Mouse (Mus musculus) heart, embryonic 12.5 days (tissue): Measurements from ENCODE around the gene Ophn1. TPM values are rescaled to one million over a fixed set of nuclear protein-coding genes. Genes with fewer than 3 reads are reported as not detected.

ENCODE experiments used
- ATAC-seq: fragments of 200-750 bp; cut with Nextera tagmentation; 2 replicates; pipeline ENCODE4 v1.8.0; 2017; ENCODE audit warnings: moderate TSS enrichment, moderate library complexity; ENCODE audit not compliant: insufficient number of reproducible peaks, low FRiP score
- H3K27ac ChIP-seq: fragments of 300-500 bp; sonication (generic); 2 replicates; pipeline ENCODE4 v1.5.1; 2016; ENCODE audit warnings: mild to moderate bottlenecking, moderate library complexity; ENCODE audit not compliant: poor library complexity, severe bottlenecking
- H3K27me3 ChIP-seq: fragments of 300-500 bp; sonication (generic); replicated peaks from 2 replicates; pipeline ENCODE4 v1.6.1; 2016; ENCODE audit warnings: mild to moderate bottlenecking, moderate library complexity
- H3K36me3 ChIP-seq: fragments of 300-500 bp; sonication (generic); 2 replicates; pipeline ENCODE4 v1.6.1; 2016; ENCODE audit warnings: mild to moderate bottlenecking, moderate library complexity
- H3K4me1 ChIP-seq: fragments of 300-500 bp; sonication (generic); replicated peaks from 2 replicates; pipeline ENCODE4 v1.6.1; 2016; ENCODE audit warnings: mild to moderate bottlenecking
- H3K4me2 ChIP-seq: fragments of 300-500 bp; sonication (generic); 2 replicates; pipeline ENCODE4 v1.6.1; 2016; ENCODE audit warnings: mild to moderate bottlenecking, moderate library complexity
- H3K4me3 ChIP-seq: fragments of 300-500 bp; sonication (generic); 2 replicates; pipeline ENCODE4 v1.5.1; 2016; ENCODE audit warnings: mild to moderate bottlenecking
- H3K9ac ChIP-seq: fragments of 300-500 bp; sonication (generic); 2 replicates; pipeline ENCODE4 v1.6.1; 2016; ENCODE audit warnings: mild to moderate bottlenecking, moderate library complexity
- H3K9me3 ChIP-seq: fragments of 300-500 bp; sonication (generic); replicated peaks from 2 replicates; pipeline ENCODE4 v1.6.1; 2016; ENCODE audit warnings: mild to moderate bottlenecking, moderate library complexity
- WGBS: fragments of 180-500 bp; shearing (Covaris S2); methylation state at CpG from one replicate; pipeline ENCODE4 v1.1.7; 2016; 5-methylcytosine and 5-hydroxymethylcytosine counted together
- polyA plus RNA-seq: library from polyadenylated mRNA; unstranded; fragments of >200 nt; fragmentation: Nextera tagmentation; extraction: Ambion mirVana; gene quantifications from 2 replicates; pipeline ENCODE4 v1.2.1, GENCODE M21; 2016

Ophn1 gene
- polyA plus RNA-seq, 1 experiment from 2014 or later = 11.0 TPM

GRCm38 (mm10) chrX:98880314-98880713 is 10.5 kb downstream of the Ophn1 start:
- no peaks in the 10 kb centered on the region for H3K4me1 ChIP-seq
- WGBS = 85% methylated on average over 6 of the region's 6 CpGs
- no peak overlapping the region for H3K27ac ChIP-seq
- no peak for ATAC-seq
- H3K27me3 ChIP-seq = no peaks in the 10 kb centered on the region
- no peak overlapping the region for H3K4me3 ChIP-seq
- no peaks in the 10 kb centered on the region for H3K36me3 ChIP-seq
- no peak overlapping the region for H3K4me2 ChIP-seq
- H3K9ac ChIP-seq = no peak overlapping the region
- H3K9me3 ChIP-seq = no peaks in the 10 kb centered on the region

- no peak for ATAC-seq
- Histone ChIP-seq H3K27ac (no peak overlapping the region), H3K27me3 (0 out of 2 replicates have a peak, but pooled peaks cover 7% of the 10 kb centered on the region), H3K4me1 (no peaks in the 10 kb centered on the region), H3K9me3 (no peaks in the 10 kb centered on the region), H3K4me3 (no peak overlapping the region), H3K36me3 (no peaks in the 10 kb centered on the region), H3K4me2 (no peak overlapping the region), H3K9ac (no peak overlapping the region)
- 77% methylated on average over 6 of the region's 6 CpGs for WGBS
These were observed 15.7 kb downstream of the Ophn1 start for GRCm38 (mm10) chrX:98875144-98875543.

GRCm38 (mm10) chrX:98874086-98874485 is 16.7 kb downstream of the Ophn1 start:
- H3K27me3 ChIP-seq = 0 out of 2 replicates have a peak, but pooled peaks cover 7% of the 10 kb centered on the region
- H3K9me3 ChIP-seq = no peaks in the 10 kb centered on the region
- no peak overlapping the region for H3K27ac ChIP-seq
- H3K4me3 ChIP-seq = no peak overlapping the region
- no peaks in the 10 kb centered on the region for H3K4me1 ChIP-seq
- no peak overlapping the region for H3K9ac ChIP-seq
- 86% methylated on average over 5 of the region's 5 CpGs for WGBS
- no peak for ATAC-seq
- no peaks in the 10 kb centered on the region for H3K36me3 ChIP-seq
- H3K4me2 ChIP-seq = no peak overlapping the region

GRCm38 (mm10) chrX:98872064-98872463 is 18.8 kb downstream of the Ophn1 start:
- no peak overlapping the region for H3K27ac ChIP-seq
- H3K4me1 ChIP-seq = 0 out of 2 replicates have a peak, but pooled peaks cover 4% of the 10 kb centered on the region
- H3K4me3 ChIP-seq = no peak overlapping the region
- ATAC-seq = no peak
- WGBS = 88% methylated on average over 1 of the region's 1 CpGs
- 0 out of 2 replicates have a peak, but pooled peaks cover 7% of the 10 kb centered on the region for H3K27me3 ChIP-seq
- H3K36me3 ChIP-seq = no peaks in the 10 kb centered on the region
- H3K9me3 ChIP-seq = no peaks in the 10 kb centered on the region
- H3K4me2 ChIP-seq = no peak overlapping the region
- no peak overlapping the region for H3K9ac ChIP-seq

GRCm38 (mm10) chrX:98870541-98870940 is 20.3 kb downstream of the Ophn1 start:
- no peaks in the 10 kb centered on the region for H3K9me3 ChIP-seq
- no peak overlapping the region for H3K27ac ChIP-seq
- H3K4me3 ChIP-seq = no peak overlapping the region
- H3K4me1 ChIP-seq = 0 out of 2 replicates have a peak, but pooled peaks cover 4% of the 10 kb centered on the region
- H3K4me2 ChIP-seq = no peak overlapping the region
- WGBS = 87% methylated on average over 1 of the region's 1 CpGs
- H3K9ac ChIP-seq = no peak overlapping the region
- no peaks in the 10 kb centered on the region for H3K36me3 ChIP-seq
- 0 out of 2 replicates have a peak, but pooled peaks cover 7% of the 10 kb centered on the region for H3K27me3 ChIP-seq
- no peak for ATAC-seq

- no peak for ATAC-seq
- Histone ChIP-seq H3K9ac (no peak overlapping the region), H3K4me3 (no peak overlapping the region), H3K9me3 (no peaks in the 10 kb centered on the region), H3K27me3 (0 out of 2 replicates have a peak, but pooled peaks cover 7% of the 10 kb centered on the region), H3K36me3 (no peaks in the 10 kb centered on the region), H3K4me2 (no peak overlapping the region), H3K4me1 (0 out of 2 replicates have a peak, but pooled peaks cover 4% of the 10 kb centered on the region), H3K27ac (no peak overlapping the region)
- 77% methylated on average over 2 of the region's 2 CpGs for WGBS
These were observed 21.1 kb downstream of the Ophn1 start for GRCm38 (mm10) chrX:98869735-98870134.

- Histone ChIP-seq H3K4me3 (no peak overlapping the region), H3K27ac (no peak overlapping the region), H3K4me2 (no peak overlapping the region), H3K4me1 (0 out of 2 replicates have a peak, but pooled peaks cover 4% of the 10 kb centered on the region), H3K27me3 (0 out of 2 replicates have a peak, but pooled peaks cover 7% of the 10 kb centered on the region), H3K36me3 (no peaks in the 10 kb centered on the region), H3K9me3 (no peaks in the 10 kb centered on the region), H3K9ac (no peak overlapping the region)
- 61% methylated on average over 5 of the region's 5 CpGs for WGBS
- ATAC-seq = no peak
These were observed 21.7 kb downstream of the Ophn1 start for GRCm38 (mm10) chrX:98869165-98869564.

GRCm38 (mm10) chrX:98860167-98860566 is 30.7 kb downstream of the Ophn1 start:
- WGBS = 56% methylated on average over 5 of the region's 5 CpGs
- Histone ChIP-seq H3K9me3 (no peaks in the 10 kb centered on the region; the same call in 1 of the 2 replicates), H3K27me3 (no peaks in the 10 kb centered on the region), H3K27ac (no peak overlapping the region), H3K9ac (no peak overlapping the region), H3K36me3 (no peaks in the 10 kb centered on the region), H3K4me2 (no peak overlapping the region), H3K4me1 (no peaks in the 10 kb centered on the region), H3K4me3 (no peak overlapping the region)
- no peak for ATAC-seq

GRCm38 (mm10) chrX:98856046-98856445 is 34.8 kb downstream of the Ophn1 start:
- Histone ChIP-seq H3K4me3 (no peak overlapping the region), H3K4me1 (no peaks in the 10 kb centered on the region), H3K9ac (no peak overlapping the region), H3K9me3 (no peaks in the 10 kb centered on the region), H3K27me3 (no peaks in the 10 kb centered on the region), H3K36me3 (no peaks in the 10 kb centered on the region), H3K27ac (no peak overlapping the region), H3K4me2 (no peak overlapping the region)
- ATAC-seq = no peak
- WGBS = 78% methylated on average over 2 of the region's 2 CpGs

- Histone ChIP-seq H3K9me3 (no peaks in the 10 kb centered on the region), H3K4me3 (no peak overlapping the region), H3K4me1 (0 out of 2 replicates have a peak, but pooled peaks cover 3% of the 10 kb centered on the region), H3K36me3 (no peaks in the 10 kb centered on the region), H3K27ac (no peak overlapping the region), H3K4me2 (no peak overlapping the region), H3K9ac (no peak overlapping the region), H3K27me3 (no peaks in the 10 kb centered on the region)
- 81% methylated on average over 6 of the region's 6 CpGs for WGBS
- ATAC-seq = no peak
These were observed 40.0 kb downstream of the Ophn1 start for GRCm38 (mm10) chrX:98850869-98851268.

GRCm38 (mm10) chrX:98841606-98842005 is 49.2 kb downstream of the Ophn1 start:
- Histone ChIP-seq H3K9ac (no peak overlapping the region), H3K27me3 (no peaks in the 10 kb centered on the region), H3K4me2 (no peak overlapping the region), H3K27ac (no peak overlapping the region), H3K36me3 (no peaks in the 10 kb centered on the region), H3K4me3 (no peak overlapping the region), H3K9me3 (no peaks in the 10 kb centered on the region), H3K4me1 (no peaks in the 10 kb centered on the region; the same call in 1 of the 2 replicates)
- 52% methylated on average over 2 of the region's 2 CpGs for WGBS
- ATAC-seq = no peak

- Histone ChIP-seq H3K36me3 (no peaks in the 10 kb centered on the region), H3K4me3 (no peak overlapping the region), H3K27me3 (no peaks in the 10 kb centered on the region), H3K4me2 (no peak overlapping the region), H3K4me1 (no peaks in the 10 kb centered on the region), H3K27ac (no peak overlapping the region), H3K9me3 (no peaks in the 10 kb centered on the region), H3K9ac (no peak overlapping the region)
- ATAC-seq = no peak
- WGBS = 78% methylated on average over 1 of the region's 1 CpGs
These were observed 54.8 kb downstream of the Ophn1 start for GRCm38 (mm10) chrX:98835989-98836388.
